Mouse (Mus musculus) hindbrain, embryonic 12.5 days (tissue): Measurements from ENCODE around the gene Kat7. TPM values are rescaled to one million over a fixed set of nuclear protein-coding genes. Genes with fewer than 3 reads are reported as not detected.

Source experiments
- ATAC-seq: fragments of 200-750 bp; cut with Nextera tagmentation; 2 replicates; pipeline ENCODE4 v1.8.0; 2017; ENCODE audit warnings: moderate TSS enrichment; ENCODE audit not compliant: low FRiP score
- H3K27ac ChIP-seq: fragments of 300-500 bp; sonication (generic); 2 replicates; pipeline ENCODE4 v1.5.1; 2016; ENCODE audit warnings: mild to moderate bottlenecking
- H3K27me3 ChIP-seq: fragments of 300-500 bp; sonication (generic); 2 replicates; pipeline ENCODE4 v1.6.1; 2016; ENCODE audit warnings: mild to moderate bottlenecking
- H3K36me3 ChIP-seq: fragments of 300-500 bp; sonication (generic); 2 replicates; pipeline ENCODE4 v1.6.1; 2016; ENCODE audit warnings: mild to moderate bottlenecking
- H3K4me1 ChIP-seq: fragments of 300-500 bp; sonication (generic); 2 replicates; pipeline ENCODE4 v1.6.1; 2016
- H3K4me2 ChIP-seq: fragments of 300-500 bp; sonication (generic); replicated peaks from 2 replicates; pipeline ENCODE4 v1.6.1; 2016; ENCODE audit warnings: mild to moderate bottlenecking
- H3K4me3 ChIP-seq: fragments of 300-500 bp; sonication (generic); 2 replicates; pipeline ENCODE4 v1.5.1; 2016; ENCODE audit warnings: mild to moderate bottlenecking
- H3K9ac ChIP-seq: fragments of 300-500 bp; sonication (generic); 2 replicates; pipeline ENCODE4 v1.6.1; 2016; ENCODE audit warnings: mild to moderate bottlenecking, moderate library complexity
- H3K9me3 ChIP-seq: fragments of 300-500 bp; sonication (generic); replicated peaks from 2 replicates; pipeline ENCODE4 v1.6.1; 2016; ENCODE audit warnings: mild to moderate bottlenecking
- WGBS: fragments of 180-500 bp; shearing (Covaris S2); methylation state at CpG from one replicate; pipeline ENCODE4 v1.1.7; 2016; 5-methylcytosine and 5-hydroxymethylcytosine counted together
- polyA plus RNA-seq: library from polyadenylated mRNA; unstranded; fragments of >200 nt; fragmentation: Nextera tagmentation; extraction: Ambion mirVana; gene quantifications from 2 replicates; pipeline ENCODE4 v1.2.1, GENCODE M21; 2016

The Kat7 gene
- polyA plus RNA-seq, 1 experiment from 2014 or later = 71.8 TPM

GRCm38 (mm10) chr11:95305600-95305999, 4.4 kb downstream of the Kat7 start:
- Histone ChIP-seq H3K4me3 (no peak overlapping the region), H3K9me3 (no peaks in the 10 kb centered on the region), H3K9ac (no peak overlapping the region), H3K27me3 (no peaks in the 10 kb centered on the region), H3K4me2 (no peak overlapping the region), H3K4me1 (peaks cover 11% of the 10 kb centered on the region), H3K27ac (no peak overlapping the region), H3K36me3 (peaks cover 40% of the 10 kb centered on the region)
- WGBS = 91% methylated on average over 7 of the region's 7 CpGs
- no peak for ATAC-seq

GRCm38 (mm10) chr11:95301772-95302171, 8.3 kb downstream of the Kat7 start:
- Histone ChIP-seq H3K4me2 (no peak overlapping the region), H3K4me1 (no peaks in the 10 kb centered on the region), H3K4me3 (no peak overlapping the region), H3K27me3 (no peaks in the 10 kb centered on the region), H3K36me3 (peaks cover 72% of the 10 kb centered on the region), H3K9ac (no peak overlapping the region), H3K9me3 (no peaks in the 10 kb centered on the region), H3K27ac (no peak overlapping the region)
- WGBS = 91% methylated on average over 3 of the region's 3 CpGs
- no peak for ATAC-seq

GRCm38 (mm10) chr11:95299886-95300285, 10.2 kb downstream of the Kat7 start:
- H3K27me3 ChIP-seq = no peaks in the 10 kb centered on the region
- no peaks in the 10 kb centered on the region for H3K9me3 ChIP-seq
- no peak for ATAC-seq
- no peaks in the 10 kb centered on the region for H3K4me1 ChIP-seq
- no peak overlapping the region for H3K9ac ChIP-seq
- 92% methylated on average over 12 of the region's 12 CpGs for WGBS
- no peak overlapping the region for H3K4me2 ChIP-seq
- H3K36me3 ChIP-seq = peaks cover 68% of the 10 kb centered on the region
- H3K4me3 ChIP-seq = no peak overlapping the region
- no peak overlapping the region for H3K27ac ChIP-seq

GRCm38 (mm10) chr11:95298146-95298545, 11.9 kb downstream of the Kat7 start:
- Histone ChIP-seq H3K4me1 (no peaks in the 10 kb centered on the region), H3K9me3 (no peaks in the 10 kb centered on the region), H3K27me3 (no peaks in the 10 kb centered on the region), H3K36me3 (peaks cover 75% of the 10 kb centered on the region), H3K4me3 (no peak overlapping the region), H3K27ac (no peak overlapping the region), H3K9ac (no peak overlapping the region), H3K4me2 (no peak overlapping the region)
- 15% methylated on average over 2 of the region's 2 CpGs for WGBS
- ATAC-seq = no peak

- no peaks in the 10 kb centered on the region for H3K4me1 ChIP-seq
- no peak overlapping the region for H3K9ac ChIP-seq
- H3K27ac ChIP-seq = no peak overlapping the region
- peaks cover 77% of the 10 kb centered on the region for H3K36me3 ChIP-seq
- 96% methylated on average over 13 of the region's 13 CpGs for WGBS
- no peak for ATAC-seq
- H3K9me3 ChIP-seq = no peaks in the 10 kb centered on the region
- no peak overlapping the region for H3K4me3 ChIP-seq
- no peak overlapping the region for H3K4me2 ChIP-seq
- H3K27me3 ChIP-seq = no peaks in the 10 kb centered on the region
These were observed 14.3 kb downstream of the Kat7 start for GRCm38 (mm10) chr11:95295736-95296135.

GRCm38 (mm10) chr11:95293017-95293624, 16.9 kb downstream of the Kat7 start:
- no peak for ATAC-seq
- WGBS = 91% methylated on average over 8 of the region's 8 CpGs
- Histone ChIP-seq H3K27ac (no peak overlapping the region), H3K4me2 (no peak overlapping the region), H3K4me1 (no peaks in the 10 kb centered on the region), H3K9ac (no peak overlapping the region), H3K27me3 (no peaks in the 10 kb centered on the region), H3K4me3 (no peak overlapping the region), H3K9me3 (no peaks in the 10 kb centered on the region), H3K36me3 (peaks cover 77% of the 10 kb centered on the region)

GRCm38 (mm10) chr11:95291998-95292397, 18.0 kb downstream of the Kat7 start:
- WGBS = 80% methylated on average over 4 of the region's 4 CpGs
- H3K4me1 ChIP-seq = no peaks in the 10 kb centered on the region
- no peak for ATAC-seq

GRCm38 (mm10) chr11:95282331-95282730, 27.7 kb downstream of the Kat7 start:
- H3K4me1 ChIP-seq = no peaks in the 10 kb centered on the region
- H3K4me2 ChIP-seq = no peak overlapping the region
- ATAC-seq = no peak
- H3K27ac ChIP-seq = no peak overlapping the region
- no peak overlapping the region for H3K4me3 ChIP-seq
- H3K9me3 ChIP-seq = no peaks in the 10 kb centered on the region
- no peak overlapping the region for H3K9ac ChIP-seq
- H3K27me3 ChIP-seq = no peaks in the 10 kb centered on the region
- H3K36me3 ChIP-seq = peaks cover 96% of the 10 kb centered on the region
- 95% methylated on average over 5 of the region's 5 CpGs for WGBS

More at GRCm38 (mm10) chr11:95291998-95292397, 18.0 kb downstream of the Kat7 start:
- Histone ChIP-seq H3K9me3 (no peaks in the 10 kb centered on the region), H3K4me2 (no peak overlapping the region), H3K27ac (no peak overlapping the region), H3K4me3 (no peak overlapping the region), H3K27me3 (no peaks in the 10 kb centered on the region), H3K9ac (no peak overlapping the region), H3K36me3 (peaks cover 80% of the 10 kb centered on the region)

GRCm38 (mm10) chr11:95279061-95279659, 30.9 kb downstream of the Kat7 start:
- H3K9me3 ChIP-seq = no peaks in the 10 kb centered on the region
- 90% methylated on average over 4 of the region's 4 CpGs for WGBS
- H3K36me3 ChIP-seq = peaks cover 97% of the 10 kb centered on the region
- ATAC-seq = no peak
- H3K4me2 ChIP-seq = no peak overlapping the region
- no peak overlapping the region for H3K9ac ChIP-seq
- H3K4me1 ChIP-seq = no peaks in the 10 kb centered on the region
- no peak overlapping the region for H3K27ac ChIP-seq
- no peak overlapping the region for H3K4me3 ChIP-seq
- H3K27me3 ChIP-seq = no peaks in the 10 kb centered on the region

- no peak overlapping the region for H3K4me2 ChIP-seq
- H3K4me3 ChIP-seq = no peak overlapping the region
- 95% methylated on average over 6 of the region's 6 CpGs for WGBS
- no peak overlapping the region for H3K27ac ChIP-seq
- ATAC-seq = no peak
- no peaks in the 10 kb centered on the region for H3K27me3 ChIP-seq
- peaks cover 95% of the 10 kb centered on the region for H3K36me3 ChIP-seq
- no peaks in the 10 kb centered on the region for H3K9me3 ChIP-seq
- no peaks in the 10 kb centered on the region for H3K4me1 ChIP-seq
- no peak overlapping the region for H3K9ac ChIP-seq
These were observed 34.0 kb downstream of the Kat7 start for GRCm38 (mm10) chr11:95276056-95276455.

- Histone ChIP-seq H3K27ac (no peak overlapping the region), H3K27me3 (no peaks in the 10 kb centered on the region), H3K4me3 (no peak overlapping the region), H3K9me3 (no peaks in the 10 kb centered on the region), H3K4me1 (no peaks in the 10 kb centered on the region), H3K9ac (no peak overlapping the region), H3K4me2 (no peak overlapping the region), H3K36me3 (peaks cover 94% of the 10 kb centered on the region)
- 90% methylated on average over 3 of the region's 3 CpGs for WGBS
- ATAC-seq = no peak
These were observed 35.4 kb downstream of the Kat7 start for GRCm38 (mm10) chr11:95274613-95275012.

- Histone ChIP-seq H3K4me2 (no peak overlapping the region), H3K36me3 (peaks cover 91% of the 10 kb centered on the region), H3K9ac (no peak overlapping the region), H3K9me3 (no peaks in the 10 kb centered on the region), H3K4me1 (no peaks in the 10 kb centered on the region), H3K4me3 (no peak overlapping the region), H3K27ac (no peak overlapping the region), H3K27me3 (no peaks in the 10 kb centered on the region)
- ATAC-seq = no peak
- whole genome bisulfite sequencing = 89% methylated on average over 5 of the region's 5 CpGs
These were observed 36.4 kb downstream of the Kat7 start for GRCm38 (mm10) chr11:95273661-95274060.
